Mouse (Mus musculus): ENCODE data around the gene Ncapd2. TPM values are rescaled to one million over a fixed set of nuclear protein-coding genes. Genes with fewer than 3 reads are reported as not detected.
"Not testable (repeated sequence)": the region's sequence is repeated elsewhere in the genome, so short reads cannot be mapped to it uniquely, and the experiment has no call there.

Ncapd2 gene
- total RNA-seq, 1 experiment = 159 TPM

- peak overlapping the region; percentile 97 for H3K27ac ChIP-seq (ENCODE audit: insufficient read depth, low read depth, low read length, poor library complexity, severe bottlenecking)
- H3K9me3 ChIP-seq (ENCODE audit: control insufficient read depth, insufficient read depth, low read depth, low read length) = no peaks in the 10 kb centered on the region
- peaks cover 2 to 18% of the 10 kb centered on the region in 2 experiments; a peak in 1 of 4 replicates for H3K4me1 ChIP-seq (ENCODE audit: control insufficient read depth in 2 of 2, insufficient read depth in 2 of 2, low read length in 2 of 2, poor library complexity in 1 of 2)
- in situ Hi-C loops (cut with MboI; ENCODE audit: low sequenced_read_pairs in 2 of 2, unreplicated experiment in 2 of 2) = no loop called here
- peak overlapping the region; percentile 87 to 99 for H3K4me3 ChIP-seq (ENCODE audit: insufficient read depth in 1 of 2, low read depth in 1 of 2, low read length in 2 of 2, poor library complexity in 1 of 2, severe bottlenecking in 1 of 2)
- DNase-seq (ENCODE audit: low read depth, low spot score) = peak; percentile 96
- peak overlapping the region; percentile 98 for H3K9ac ChIP-seq (ENCODE audit: insufficient read depth, low read depth, low read length, poor library complexity, severe bottlenecking)
- peaks cover 53% of the 10 kb centered on the region for H3K36me3 ChIP-seq (ENCODE audit: control insufficient read depth, insufficient read depth, low read length, poor library complexity, severe bottlenecking)
- 0 out of 2 replicates have a peak, but pooled peaks have one; percentile 37 for TF ChIP-seq MAFK (IDR thresholded peaks at IDR 0.05; ENCODE audit: insufficient read depth, low read depth, low read length)
- no peak; the same call in 1 of the 2 replicates for TF ChIP-seq CHD2 (IDR thresholded peaks at IDR 0.05; ENCODE audit: low read depth, low read length)
- no peak for TF ChIP-seq ZC3H11A (IDR thresholded peaks at IDR 0.05; ENCODE audit: borderline replicate concordance, low read depth, low read length)
- TF ChIP-seq HCFC1 (IDR thresholded peaks at IDR 0.05; ENCODE audit: borderline replicate concordance, insufficient read depth, low read length) = peak; percentile 63; the same call in 1 of the 2 replicates
- no peak for TF ChIP-seq ZNF384 (IDR thresholded peaks at IDR 0.05; ENCODE audit: low read depth, low read length)
Measured at GRCm38 (mm10) chr6:125165328-125165891, 26.1 kb downstream of the Ncapd2 start.

GRCm38 (mm10) chr6:125164672-125165327 lies 26.7 kb downstream of the Ncapd2 start:
- H3K9ac ChIP-seq (ENCODE audit: insufficient read depth, low read depth, low read length, poor library complexity, severe bottlenecking) = peak overlapping the region; percentile 98
- TF ChIP-seq MAFK (IDR thresholded peaks at IDR 0.05; ENCODE audit: insufficient read depth, low read depth, low read length) (no peak), HCFC1 (IDR thresholded peaks at IDR 0.05; ENCODE audit: borderline replicate concordance, insufficient read depth, low read length) (0 out of 2 replicates have a peak, but pooled peaks have one; percentile 30), ZC3H11A (IDR thresholded peaks at IDR 0.05; ENCODE audit: borderline replicate concordance, low read depth, low read length) (no peak), CHD2 (IDR thresholded peaks at IDR 0.05; ENCODE audit: low read depth, low read length) (no peak), ZNF384 (IDR thresholded peaks at IDR 0.05; ENCODE audit: low read depth, low read length) (no peak)
- in situ Hi-C loops (cut with MboI; ENCODE audit: low sequenced_read_pairs in 2 of 2, unreplicated experiment in 2 of 2) = no loop called here
- peaks cover 0 to 16% of the 10 kb centered on the region in 2 experiments; a peak in 2 of 4 replicates for H3K4me1 ChIP-seq (ENCODE audit: control insufficient read depth in 2 of 2, insufficient read depth in 2 of 2, low read length in 2 of 2, poor library complexity in 1 of 2)
- peaks cover 51% of the 10 kb centered on the region for H3K36me3 ChIP-seq (ENCODE audit: control insufficient read depth, insufficient read depth, low read length, poor library complexity, severe bottlenecking)
- DNase-seq (ENCODE audit: low read depth, low spot score) = peak; percentile 77
- H3K4me3 ChIP-seq (ENCODE audit: insufficient read depth in 1 of 2, low read depth in 1 of 2, low read length in 2 of 2, poor library complexity in 1 of 2, severe bottlenecking in 1 of 2) = peak overlapping the region; percentile 87 to 99
- no peaks in the 10 kb centered on the region for H3K9me3 ChIP-seq (ENCODE audit: control insufficient read depth, insufficient read depth, low read depth, low read length)
- peak overlapping the region; percentile 97 for H3K27ac ChIP-seq (ENCODE audit: insufficient read depth, low read depth, low read length, poor library complexity, severe bottlenecking)

- in situ Hi-C loops (cut with MboI; ENCODE audit: low sequenced_read_pairs in 2 of 2, unreplicated experiment in 2 of 2) = no loop called here
- TF ChIP-seq ZNF384 (IDR thresholded peaks at IDR 0.05; ENCODE audit: low read depth, low read length) (no peak), MAFK (IDR thresholded peaks at IDR 0.05; ENCODE audit: insufficient read depth, low read depth, low read length) (peak; percentile 68), ZC3H11A (IDR thresholded peaks at IDR 0.05; ENCODE audit: borderline replicate concordance, low read depth, low read length) (no peak)
- no peak for DNase-seq (ENCODE audit: low read depth, low spot score)
- peaks cover 44% of the 10 kb centered on the region for H3K36me3 ChIP-seq (ENCODE audit: control insufficient read depth, insufficient read depth, low read length, poor library complexity, severe bottlenecking)
- peaks cover 0 to 14% of the 10 kb centered on the region in 2 experiments; a peak in 2 of 4 replicates for H3K4me1 ChIP-seq (ENCODE audit: control insufficient read depth in 2 of 2, insufficient read depth in 2 of 2, low read length in 2 of 2, poor library complexity in 1 of 2)
- H3K27ac ChIP-seq (ENCODE audit: insufficient read depth, low read depth, low read length, poor library complexity, severe bottlenecking) = peak overlapping the region; percentile 97
- H3K9me3 ChIP-seq (ENCODE audit: control insufficient read depth, insufficient read depth, low read depth, low read length) = no peaks in the 10 kb centered on the region
- peak overlapping the region; percentile 98 for H3K9ac ChIP-seq (ENCODE audit: insufficient read depth, low read depth, low read length, poor library complexity, severe bottlenecking)
- peak overlapping the region; percentile 87 to 99 for H3K4me3 ChIP-seq (ENCODE audit: insufficient read depth in 1 of 2, low read depth in 1 of 2, low read length in 2 of 2, poor library complexity in 1 of 2, severe bottlenecking in 1 of 2)
Measured at GRCm38 (mm10) chr6:125163801-125164657, 27.5 kb downstream of the Ncapd2 start.

GRCm38 (mm10) chr6:125162615-125163305 lies 28.7 kb downstream of the Ncapd2 start:
- H3K9me3 ChIP-seq (ENCODE audit: control insufficient read depth, insufficient read depth, low read depth, low read length); H3K27ac ChIP-seq (ENCODE audit: insufficient read depth, low read depth, low read length, poor library complexity, severe bottlenecking); in situ Hi-C loops (cut with MboI; ENCODE audit: low sequenced_read_pairs in 2 of 2, unreplicated experiment in 2 of 2); DNase-seq (ENCODE audit: low read depth, low spot score); H3K9ac ChIP-seq (ENCODE audit: insufficient read depth, low read depth, low read length, poor library complexity, severe bottlenecking): not testable (repeated sequence)
- Histone ChIP-seq H3K36me3 (ENCODE audit: control insufficient read depth, insufficient read depth, low read length, poor library complexity, severe bottlenecking) (peaks cover 40% of the 10 kb centered on the region), H3K4me1 (ENCODE audit: control insufficient read depth in 2 of 2, insufficient read depth in 2 of 2, low read length in 2 of 2, poor library complexity in 1 of 2) (peaks cover 0 to 14% of the 10 kb centered on the region in 2 experiments; a peak in 2 of 4 replicates), H3K4me3 (ENCODE audit: insufficient read depth in 1 of 2, low read depth in 1 of 2, low read length in 2 of 2, poor library complexity in 1 of 2, severe bottlenecking in 1 of 2) (peak overlapping the region in 1 of 2 experiments; percentile 99; a peak in 2 of 4 replicates)

GRCm38 (mm10) chr6:125161971-125162370 lies 29.5 kb downstream of the Ncapd2 start:
- H3K27ac ChIP-seq (ENCODE audit: insufficient read depth, low read depth, low read length, poor library complexity, severe bottlenecking); H3K9ac ChIP-seq (ENCODE audit: insufficient read depth, low read depth, low read length, poor library complexity, severe bottlenecking); in situ Hi-C loops (cut with MboI; ENCODE audit: low sequenced_read_pairs in 2 of 2, unreplicated experiment in 2 of 2); DNase-seq (ENCODE audit: low read depth, low spot score); H3K9me3 ChIP-seq (ENCODE audit: control insufficient read depth, insufficient read depth, low read depth, low read length): not testable (repeated sequence)
- Histone ChIP-seq H3K4me3 (ENCODE audit: insufficient read depth in 1 of 2, low read depth in 1 of 2, low read length in 2 of 2, poor library complexity in 1 of 2, severe bottlenecking in 1 of 2) (peak overlapping the region in 1 of 2 experiments; percentile 8; a peak in 1 of 4 replicates), H3K4me1 (ENCODE audit: control insufficient read depth in 2 of 2, insufficient read depth in 2 of 2, low read length in 2 of 2, poor library complexity in 1 of 2) (peaks cover 0 to 11% of the 10 kb centered on the region in 2 experiments; a peak in 2 of 4 replicates), H3K36me3 (ENCODE audit: control insufficient read depth, insufficient read depth, low read length, poor library complexity, severe bottlenecking) (peaks cover 35% of the 10 kb centered on the region)

All from ES-E14 (cell line).